Mouse (Mus musculus): ENCODE measurements at regions not wholly inside any gene's neighbourhood (a gene's known extent, or its start where the extent isn't known, plus 50 kb on each side); places are given as distances from the start of the nearest gene placed in this dataset.

DNA sequence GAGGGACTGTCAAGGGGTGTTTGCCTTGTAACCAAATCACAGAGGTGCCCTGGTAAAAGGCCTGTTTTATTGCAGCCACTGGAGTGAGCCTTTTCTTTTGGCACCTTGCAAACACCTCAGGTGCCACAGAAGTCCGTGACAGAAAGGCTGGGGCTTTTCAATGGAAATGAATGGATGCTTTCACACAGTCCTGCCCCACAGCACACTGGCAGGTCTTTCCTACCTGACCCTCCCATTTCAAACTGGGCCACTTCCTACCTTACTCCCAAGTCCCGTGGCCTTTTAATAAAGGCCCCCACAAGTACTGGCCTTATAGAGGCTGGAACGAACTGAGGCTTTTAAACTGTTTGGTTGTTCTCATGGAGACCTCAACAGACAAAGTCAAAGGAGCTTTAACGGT, 453.1 kb upstream of the Mki67 start:
- DNase-seq (ENCODE audit: low read depth, low spot score): no peak

DNA sequence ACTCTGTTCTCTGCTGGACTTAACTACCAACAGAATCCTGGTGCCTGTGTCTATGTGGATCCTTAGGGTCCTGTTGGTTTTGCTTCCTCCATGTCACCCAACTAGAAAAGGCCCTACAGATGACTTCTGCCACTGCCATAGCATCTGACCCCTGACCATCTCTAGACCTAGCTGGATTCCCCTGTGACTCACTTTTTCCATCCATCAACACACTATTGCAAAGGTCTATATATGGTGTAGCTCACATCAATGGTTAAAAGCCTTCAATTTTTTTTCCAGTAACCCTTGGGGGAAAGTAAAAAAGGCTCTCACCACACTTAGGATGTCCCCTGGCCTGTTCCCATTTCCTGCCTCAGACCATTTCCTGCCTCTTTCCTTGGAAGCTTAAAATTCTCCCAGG, 460.2 kb upstream of the Mki67 start:
- DNase-seq (ENCODE audit: low read depth, low spot score): no peak

DNA sequence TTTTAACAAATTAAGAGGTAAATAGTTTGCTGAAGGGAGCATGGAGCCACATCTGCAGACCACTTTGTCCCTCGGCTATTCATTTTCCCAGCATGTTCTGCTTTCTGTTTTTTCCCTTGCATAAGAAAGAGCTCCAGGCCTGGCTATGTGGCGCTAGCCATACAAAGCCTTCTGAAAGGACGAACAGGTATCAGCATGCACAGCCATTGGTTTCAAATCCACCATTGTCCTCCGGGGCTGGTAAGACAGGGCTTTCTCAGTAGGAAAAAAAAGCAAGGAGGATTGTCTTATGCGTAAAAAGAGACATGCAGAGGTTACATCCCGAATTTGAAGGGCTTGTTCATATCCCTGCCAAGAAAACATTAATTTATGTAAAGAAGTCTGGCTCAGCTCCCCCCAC, 464.8 kb upstream of the Mki67 start:
- DNase-seq (ENCODE audit: low read depth, low spot score): no peak

DNA sequence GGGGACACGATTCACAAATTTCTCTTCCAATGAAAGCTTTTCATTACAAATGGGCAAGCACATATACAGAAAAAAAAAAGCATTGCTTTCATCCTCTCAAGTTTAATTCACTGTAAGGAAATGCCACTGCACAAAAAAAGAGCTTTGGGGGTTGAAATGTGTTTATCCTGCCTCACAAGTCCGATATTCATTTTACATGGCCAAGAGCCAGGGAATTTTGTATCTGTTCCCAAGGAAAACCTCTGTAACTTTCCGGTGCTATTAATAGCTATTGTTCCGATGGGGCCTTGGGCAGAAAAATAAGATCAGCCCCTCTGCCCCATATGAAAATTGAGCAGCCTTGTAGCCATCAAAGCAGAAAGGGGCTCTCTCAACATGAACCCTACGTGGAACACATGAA, 465.9 kb upstream of the Mki67 start:
- no peak for DNase-seq (ENCODE audit: low read depth, low spot score)

DNA sequence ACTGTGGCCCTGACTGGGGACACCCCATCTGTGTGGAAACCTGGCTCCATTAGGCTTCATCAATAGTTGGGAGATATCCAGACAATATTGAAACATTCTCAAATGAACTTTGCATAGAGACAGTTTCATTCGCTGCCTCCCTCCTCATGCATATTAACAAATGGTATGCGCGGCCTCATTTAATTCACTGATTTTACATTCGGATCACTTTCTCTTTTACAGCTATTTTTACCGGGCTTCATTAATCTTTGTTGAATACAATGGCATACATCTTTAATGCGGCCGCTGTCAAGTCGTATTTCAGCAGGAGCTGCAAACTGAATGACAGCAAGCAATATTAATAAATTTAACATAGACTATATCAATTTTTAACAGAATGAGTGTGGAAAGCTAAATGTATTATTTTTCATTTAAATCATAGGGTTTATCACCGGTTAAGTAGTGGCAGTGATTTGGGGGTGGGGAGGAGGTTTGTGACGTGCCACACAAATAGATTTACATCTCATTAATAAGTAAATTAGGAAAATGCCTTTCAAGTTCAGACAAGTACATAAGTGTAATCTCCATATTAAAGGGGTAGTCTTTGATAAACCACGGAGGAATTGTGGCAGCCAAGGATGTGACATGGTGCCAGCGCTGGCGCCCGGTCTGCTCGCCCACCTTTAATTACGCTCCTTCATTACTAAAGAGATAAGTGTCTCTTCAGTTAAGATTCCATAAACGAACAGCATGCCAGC, 480.4 kb upstream of the Mki67 start:
- no peak for DNase-seq (ENCODE audit: low read depth, low spot score)

DNA sequence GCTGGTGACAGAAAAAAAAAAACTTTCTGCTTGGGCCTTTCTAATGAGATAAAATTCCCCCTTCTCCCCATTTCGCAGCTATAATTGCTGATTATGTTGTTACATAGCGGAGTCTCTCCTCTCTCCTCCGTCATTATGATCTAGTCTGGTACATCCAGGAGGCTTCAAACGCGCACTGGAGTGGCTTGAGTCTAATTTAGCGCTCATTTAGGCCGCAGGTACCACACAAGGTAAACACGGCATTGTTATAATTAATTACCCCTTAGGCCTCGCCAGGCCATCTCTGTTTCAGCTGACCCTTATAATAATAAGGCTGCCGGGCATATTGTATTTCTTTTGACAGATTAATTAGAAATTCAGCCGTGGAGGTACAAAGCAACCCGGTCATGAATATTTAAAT, 492.7 kb upstream of the Mki67 start:
- DNase-seq (ENCODE audit: low read depth, low spot score): no peak

DNA sequence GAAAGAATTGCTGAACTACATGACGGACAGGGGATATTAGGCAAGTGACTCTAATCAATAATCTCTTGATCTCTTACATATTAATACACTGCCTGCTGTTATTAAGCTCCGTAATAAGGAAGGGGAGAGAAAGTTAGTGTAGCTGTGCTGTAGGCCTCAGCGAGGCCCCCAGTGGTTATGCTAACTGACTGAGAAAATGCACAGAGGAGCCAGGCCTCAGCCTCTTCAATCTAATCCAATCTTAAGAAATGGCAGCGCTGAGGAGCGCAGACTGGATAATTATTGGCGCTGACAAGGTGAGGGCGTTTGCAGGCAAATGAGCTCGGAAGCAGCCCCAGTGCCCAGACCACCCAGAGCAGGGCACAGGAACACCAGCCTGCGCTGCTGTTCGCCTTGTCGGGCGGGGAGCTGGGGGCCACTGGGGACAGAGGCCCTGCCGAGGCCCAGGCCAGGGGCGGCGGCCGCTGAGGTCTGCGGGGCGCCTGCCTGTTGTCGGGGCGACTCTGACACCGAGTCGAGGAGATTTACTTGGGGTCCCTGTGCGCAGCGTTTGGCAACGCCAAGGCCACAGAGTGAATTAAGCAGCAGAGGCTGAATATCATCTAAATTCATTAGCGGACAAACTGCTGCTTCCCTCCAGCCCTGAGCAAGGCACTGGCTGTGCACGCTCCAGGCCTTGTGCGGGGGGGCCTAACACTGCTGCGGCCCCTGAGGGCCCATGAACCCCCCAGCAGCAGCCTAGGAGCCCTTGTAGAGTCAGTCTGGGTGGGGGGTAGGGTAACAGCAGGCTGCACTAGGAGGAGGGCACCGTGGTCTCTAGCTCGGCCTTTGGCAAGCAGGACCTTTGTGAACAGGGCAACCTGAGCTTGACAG, 493.4 kb upstream of the Mki67 start:
- DNase-seq (ENCODE audit: low read depth, low spot score): no peak

DNA sequence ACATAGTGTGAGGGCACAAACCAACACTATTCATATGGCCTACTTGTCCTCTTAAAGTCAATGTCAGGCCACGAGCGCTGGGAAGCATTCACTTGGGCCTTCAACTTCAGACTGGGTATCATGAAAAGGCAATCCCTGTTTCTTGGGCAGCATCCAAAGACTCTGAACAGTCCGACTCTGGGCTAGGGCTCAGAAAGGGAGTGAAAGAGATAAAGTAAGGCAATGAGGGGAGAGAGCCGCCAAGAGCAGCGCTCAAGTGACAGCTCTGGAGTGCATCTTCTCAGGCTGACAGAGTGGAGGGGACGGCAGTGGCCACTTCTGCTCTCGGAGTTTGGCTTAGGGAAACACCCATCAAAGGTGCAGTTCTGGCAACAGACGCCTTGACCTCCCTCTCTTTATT, 496.3 kb upstream of the Mki67 start:
- no peak for DNase-seq (ENCODE audit: low read depth, low spot score)

DNA sequence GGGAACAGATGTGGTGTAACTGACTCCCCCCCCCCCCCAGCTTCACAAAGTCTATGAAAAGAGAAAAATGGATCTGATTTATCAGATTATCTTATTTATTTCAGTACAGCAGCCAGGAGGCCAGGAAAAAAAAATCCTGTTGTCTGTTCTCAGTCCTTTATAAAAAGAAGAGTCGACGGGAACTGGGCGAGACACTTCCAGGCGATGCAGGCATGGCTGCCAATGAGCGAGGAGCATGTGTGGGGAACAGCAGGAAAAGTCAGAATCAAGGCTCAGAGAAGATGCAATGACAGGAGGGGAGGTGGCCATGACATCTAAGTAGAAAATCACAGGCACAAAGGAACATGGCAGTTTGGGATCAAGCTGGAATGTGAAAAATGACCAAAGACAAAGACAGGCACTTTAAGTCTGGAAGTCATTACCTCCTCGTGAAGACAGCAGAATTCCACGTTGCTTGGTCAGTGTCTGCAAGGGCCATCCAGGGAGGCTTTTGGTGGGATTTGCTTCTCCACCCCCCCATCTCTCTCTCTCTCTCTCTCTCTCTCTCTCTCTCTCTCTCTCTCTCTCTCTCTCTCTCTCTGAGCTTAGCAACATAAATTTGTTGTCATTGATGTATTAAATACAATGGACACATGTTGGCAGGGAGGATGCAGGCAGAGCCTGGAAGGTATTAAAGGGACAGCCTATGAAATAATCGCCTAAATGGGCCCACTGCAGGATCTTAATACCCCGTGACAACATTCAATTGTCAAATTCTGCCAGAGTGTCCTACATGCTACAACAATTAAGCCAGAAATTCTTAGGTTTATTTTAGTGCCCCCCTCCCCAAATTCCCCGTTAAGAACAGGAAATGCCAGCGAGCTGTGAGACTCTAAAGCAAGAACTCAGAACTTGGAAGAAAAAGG, 497.1 kb upstream of the Mki67 start:
- no peak for DNase-seq (ENCODE audit: low read depth, low spot score)

DNA sequence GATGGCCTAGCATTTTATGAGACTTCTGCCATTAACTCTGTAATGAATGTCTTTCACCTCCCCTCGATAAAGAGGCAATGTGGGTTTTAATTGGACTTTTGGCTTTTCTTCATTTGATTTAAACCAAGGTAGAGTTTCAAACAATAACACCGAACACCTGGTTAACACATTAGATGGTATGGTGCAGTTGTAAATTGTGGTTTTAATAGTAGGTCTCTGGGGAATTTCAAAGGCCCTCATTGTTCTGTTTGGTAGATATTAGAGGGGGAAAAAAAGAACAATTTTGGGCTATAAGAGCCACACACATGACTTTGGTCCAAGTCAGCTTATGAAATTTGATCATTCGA, 497.8 kb upstream of the Mki67 start:
- DNase-seq (ENCODE audit: low read depth, low spot score): no peak

DNA sequence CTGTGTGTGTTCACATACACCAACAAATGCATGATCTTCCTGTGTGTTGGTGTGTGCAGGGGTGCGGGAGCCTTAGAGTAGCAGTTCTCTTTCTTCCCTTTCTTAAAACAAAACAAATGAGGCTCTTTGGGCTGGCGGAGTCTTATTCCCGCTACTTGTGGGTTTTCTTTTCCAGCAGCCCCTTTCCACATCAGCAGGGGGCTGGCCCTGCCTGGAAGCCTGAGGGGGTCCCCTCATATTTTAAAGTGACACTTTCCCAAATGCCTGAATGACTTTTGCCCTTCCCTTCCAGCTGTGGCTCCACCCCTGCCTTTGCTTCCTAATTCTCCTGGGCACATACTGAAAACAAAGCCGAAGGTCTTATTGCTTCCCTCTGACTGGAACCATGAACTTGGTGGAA, 498.3 kb upstream of the Mki67 start:
- DNase-seq (ENCODE audit: low read depth, low spot score): no peak

DNA sequence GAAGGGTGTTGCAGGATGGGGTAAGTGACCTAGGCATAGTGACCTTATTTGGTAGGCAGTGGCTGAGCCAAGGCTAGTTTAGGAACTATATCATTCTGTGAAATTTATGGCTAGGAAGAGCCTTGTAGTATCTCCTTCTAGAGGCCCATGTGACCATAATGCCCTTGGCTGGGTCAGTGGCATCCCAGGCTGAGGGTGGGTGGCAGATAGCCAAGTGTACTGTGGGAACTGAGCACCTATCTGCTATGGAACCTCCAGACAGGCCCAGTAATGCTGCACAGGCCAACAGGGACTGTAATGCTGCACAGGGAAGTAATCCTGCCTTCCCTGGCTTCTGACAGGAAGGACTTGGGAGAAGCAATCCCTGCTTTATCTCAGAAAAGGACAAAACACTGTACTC, 500.6 kb upstream of the Mki67 start:
- no peak for DNase-seq (ENCODE audit: low read depth, low spot score)

DNA sequence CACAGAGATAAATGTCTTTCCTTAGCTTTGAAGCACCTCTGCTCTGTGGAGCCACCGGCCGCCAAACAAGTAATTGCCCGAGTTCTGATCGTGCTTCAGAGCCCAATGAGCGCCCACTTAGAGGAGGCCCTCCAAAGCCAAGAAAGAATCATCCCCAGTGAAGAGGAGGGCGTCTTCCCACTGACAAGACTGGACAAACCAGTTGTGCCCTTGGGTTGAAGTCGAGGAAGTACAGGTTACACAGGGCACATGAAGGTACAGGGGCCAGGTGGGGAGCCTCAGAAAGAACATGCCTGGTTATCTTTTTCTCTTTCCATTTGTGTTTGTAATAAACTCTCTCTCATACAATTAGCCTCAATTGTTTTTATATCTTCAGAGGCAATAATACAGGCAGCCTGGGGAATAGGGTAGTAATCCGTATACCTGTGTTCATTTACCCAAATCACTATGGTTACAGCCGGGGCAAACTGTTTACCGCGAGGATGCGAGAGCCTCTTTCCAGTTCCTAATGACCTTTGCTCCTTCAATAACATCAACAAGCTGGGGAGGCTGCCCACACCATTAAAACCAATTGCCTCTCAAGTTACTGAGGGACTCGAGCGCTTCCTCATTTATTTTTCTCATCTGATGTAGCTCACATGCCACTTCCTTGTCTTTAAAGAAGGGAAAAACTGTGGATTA, 503.5 kb upstream of the Mki67 start:
- no peak for DNase-seq (ENCODE audit: low read depth, low spot score)

DNA sequence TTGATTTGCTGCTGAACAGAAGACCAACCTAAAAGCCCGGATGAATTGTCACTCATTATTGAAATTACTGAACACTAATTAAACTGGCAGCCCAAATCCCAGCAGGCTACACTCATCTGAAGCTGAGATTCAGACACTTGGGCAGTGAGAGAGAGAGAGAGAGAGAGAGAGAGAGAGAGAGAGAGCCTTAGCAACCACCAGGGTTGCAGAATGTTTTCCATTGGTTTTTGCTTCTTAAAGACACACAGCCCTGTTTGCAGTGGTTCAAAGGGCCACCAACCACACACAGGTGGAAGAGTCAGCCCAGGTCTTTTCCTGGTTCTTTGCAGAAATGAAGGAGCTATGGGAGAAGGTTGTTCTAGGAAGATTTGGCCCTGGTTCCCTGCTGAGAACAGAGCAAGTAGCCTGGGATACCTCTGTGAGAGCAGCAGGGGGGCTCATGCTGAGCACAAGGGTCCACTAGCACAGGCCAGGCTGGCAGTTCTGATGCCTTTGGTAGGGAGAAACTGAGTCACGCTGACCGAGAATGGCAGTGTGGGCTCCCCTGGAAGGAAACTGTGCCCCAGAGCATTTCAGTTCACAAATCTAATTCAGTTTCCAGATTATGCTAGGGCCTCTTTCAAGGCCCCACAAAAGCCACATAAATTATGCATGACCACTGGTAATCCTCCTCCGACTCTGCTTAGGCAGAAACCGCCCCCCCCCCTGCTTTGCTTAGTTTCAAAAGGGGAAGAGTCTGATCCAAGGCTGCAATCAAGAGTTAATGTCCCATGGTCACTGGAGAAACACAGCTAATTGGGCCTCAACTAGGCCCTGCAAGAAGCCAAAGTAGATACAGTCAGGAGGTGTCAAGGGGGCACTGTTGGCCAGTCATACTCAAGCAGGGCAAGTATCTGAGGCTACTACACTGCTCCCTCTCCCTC, 504.3 kb upstream of the Mki67 start:
- DNase-seq (ENCODE audit: low read depth, low spot score): no peak

DNA sequence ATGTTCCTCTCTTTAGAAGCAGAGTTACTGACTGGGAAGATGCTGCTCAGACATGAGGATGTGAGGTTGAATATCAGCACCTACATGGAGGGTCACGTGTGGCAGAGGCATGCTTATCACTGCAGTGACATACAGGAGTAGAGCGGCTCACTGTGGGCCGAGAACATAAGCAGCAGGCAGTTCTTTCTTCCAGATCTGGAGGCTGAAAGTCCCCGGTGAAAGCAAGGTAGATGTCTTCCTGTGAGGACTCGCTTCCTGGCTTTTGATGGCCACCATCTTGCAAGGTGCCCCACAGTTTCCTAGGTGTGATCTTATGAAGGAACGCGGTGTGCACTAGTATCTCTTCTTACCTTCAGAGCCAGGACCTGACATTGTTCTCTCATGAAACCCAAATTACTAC, 505.5 kb upstream of the Mki67 start:
- no peak for DNase-seq (ENCODE audit: low read depth, low spot score)

DNA sequence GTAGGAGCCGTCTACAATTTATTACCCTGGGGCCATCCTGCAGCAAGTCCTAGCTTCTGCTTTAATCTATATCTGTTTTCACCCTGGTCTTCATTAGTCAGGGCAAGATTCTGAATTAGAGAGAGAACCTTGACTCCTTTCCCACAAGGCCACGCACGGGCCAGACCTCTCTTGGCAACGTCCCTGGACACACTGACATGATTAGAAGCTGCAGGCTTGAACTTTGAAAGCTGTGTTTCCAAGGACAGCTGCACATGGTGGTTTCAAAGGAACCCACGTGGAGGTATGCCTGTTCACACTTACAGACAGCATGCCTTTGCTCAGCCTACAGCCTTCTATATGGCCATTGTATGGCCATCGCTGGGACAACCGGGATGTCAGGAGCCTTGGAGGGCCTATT, 509.9 kb upstream of the Mki67 start:
- DNase-seq (ENCODE audit: low read depth, low spot score): no peak

DNA sequence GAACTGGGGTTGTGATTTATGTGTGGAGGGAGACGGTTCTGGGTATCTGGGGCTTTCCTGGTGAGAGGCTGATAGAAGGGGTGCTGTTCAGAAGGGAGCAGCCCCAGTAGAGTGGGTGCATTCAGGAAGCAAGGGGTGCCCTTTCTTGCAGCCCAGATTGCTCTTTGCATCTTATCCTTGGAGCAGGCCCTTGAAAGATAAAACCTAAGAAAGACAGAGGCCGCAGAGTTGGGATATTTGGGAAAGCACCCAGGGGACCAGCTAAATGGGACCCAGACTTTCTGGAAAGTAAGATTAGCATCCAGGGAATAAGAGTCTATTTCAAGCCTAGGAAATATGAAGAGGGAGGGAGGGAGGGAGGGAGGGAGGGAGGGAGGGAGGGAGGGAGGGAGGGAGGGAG, 512.2 kb upstream of the Mki67 start:
- no peak for DNase-seq (ENCODE audit: low read depth, low spot score)

DNA sequence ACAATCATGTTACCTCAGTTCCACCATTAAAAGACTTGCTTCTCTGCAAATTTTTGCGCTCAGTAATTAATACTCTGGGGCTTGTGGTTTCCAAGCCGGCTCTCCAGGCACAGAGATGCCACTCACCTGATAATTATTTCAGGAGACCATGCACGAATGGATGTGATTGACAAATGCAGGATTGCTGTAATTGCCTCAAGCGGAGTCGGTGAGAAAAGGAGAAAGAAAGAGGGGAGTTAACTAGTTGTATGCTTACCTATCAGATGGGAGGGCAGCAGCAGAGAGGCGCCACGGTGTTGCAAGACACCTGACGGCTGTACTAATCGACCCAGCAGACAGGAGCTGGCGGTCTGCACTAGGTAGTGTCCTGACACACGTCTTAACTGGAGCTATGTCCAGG, 513.4 kb upstream of the Mki67 start:
- DNase-seq (ENCODE audit: low read depth, low spot score): no peak

DNA sequence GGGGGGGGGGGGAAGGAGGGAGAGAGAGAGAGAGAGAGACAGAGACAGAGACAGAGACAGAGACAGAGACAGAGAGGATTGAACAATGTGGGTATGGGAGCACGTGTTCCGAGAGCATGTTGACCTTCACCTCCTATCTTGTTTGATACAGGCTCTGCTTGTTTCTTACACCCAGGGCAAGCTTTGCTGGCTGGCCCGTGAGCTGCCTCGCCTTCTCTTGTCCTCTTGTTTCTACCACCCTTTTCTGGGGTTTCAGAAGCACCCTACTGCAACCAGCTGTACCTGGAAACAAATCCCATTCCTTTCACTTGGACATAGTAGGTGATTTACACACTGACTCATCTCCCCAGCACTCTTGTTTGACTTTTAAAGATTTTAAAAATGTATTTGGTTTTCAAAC, 516.0 kb upstream of the Mki67 start:
- no peak for DNase-seq (ENCODE audit: low read depth, low spot score)

DNA sequence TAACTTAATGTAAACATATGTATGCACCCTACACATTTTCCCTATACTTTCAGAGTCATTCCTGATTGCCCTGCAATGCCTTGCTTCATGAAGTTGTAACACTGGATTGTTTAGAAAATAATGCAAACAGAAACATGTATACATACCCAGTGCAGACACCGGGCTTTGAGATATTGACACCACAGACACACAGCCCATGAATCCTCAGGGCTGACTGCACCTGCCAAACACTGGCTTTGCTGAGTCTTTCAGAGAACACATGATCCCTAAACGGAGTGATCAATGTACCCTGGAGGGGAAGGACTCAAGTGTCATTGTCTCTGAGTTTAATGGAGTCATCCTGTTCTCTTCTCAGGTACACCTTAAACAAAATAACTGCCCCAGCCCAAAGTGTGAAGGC, 519.4 kb upstream of the Mki67 start:
- DNase-seq (ENCODE audit: low read depth, low spot score): no peak

DNA sequence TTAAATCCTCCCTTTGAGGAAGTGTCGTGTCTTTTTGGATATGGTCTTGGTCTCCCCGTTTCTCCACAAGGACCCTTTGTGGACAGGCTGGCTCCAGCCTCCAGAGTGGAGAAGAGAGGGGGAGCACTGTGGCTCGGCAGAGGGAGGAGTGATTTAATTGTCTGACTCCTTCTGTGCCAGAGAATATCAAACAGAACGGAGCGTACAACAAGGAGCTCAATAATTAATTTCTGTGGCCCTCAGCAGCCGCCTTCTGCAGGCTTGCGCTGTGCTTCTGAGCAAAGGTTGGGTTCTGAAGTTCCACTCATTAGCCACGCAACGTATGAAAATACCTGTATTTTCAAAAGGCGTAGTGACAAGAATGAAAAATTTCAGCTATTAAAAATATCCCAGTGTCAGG, 520.2 kb upstream of the Mki67 start:
- DNase-seq (ENCODE audit: low read depth, low spot score): no peak

Data from telencephalon, adult 2 months (tissue).